Mouse (Mus musculus) myocyte (in vitro differentiated cells): ENCODE results near the gene Kif3a. TPM values are rescaled to one million over a fixed set of nuclear protein-coding genes. Genes with fewer than 3 reads are reported as not detected.

Experiments used
- H3K27me3 ChIP-seq: one replicate; pipeline ENCODE4 v1.6.1; 2011; ENCODE audit not compliant: control insufficient read depth, insufficient read depth, insufficient read length
- H3K36me3 ChIP-seq: one replicate; pipeline ENCODE4 v1.6.1; 2011; ENCODE audit not compliant: control insufficient read depth, insufficient read depth
- H3K4me2 ChIP-seq: one replicate; pipeline ENCODE4 v1.6.1; 2011; ENCODE audit warnings: low read depth, control low read depth
- H3K4me3 ChIP-seq: one replicate; pipeline ENCODE4 v1.5.1; 2011; ENCODE audit warnings: mild to moderate bottlenecking, control low read depth, moderate library complexity
- H3K79me2 ChIP-seq: one replicate; pipeline ENCODE4 v1.6.1; 2011; ENCODE audit not compliant: control insufficient read depth, insufficient read depth
- H3ac ChIP-seq: one replicate; pipeline ENCODE4 v1.6.1; 2011; ENCODE audit not compliant: control insufficient read depth, insufficient read length
- CEBPB ChIP-seq: IDR thresholded peaks from 2 replicates; pipeline ENCODE4 v1.6.1; 2011; ENCODE audit warnings: mild to moderate bottlenecking, moderate library complexity; ENCODE audit not compliant: poor library complexity, insufficient read depth, severe bottlenecking
- E2F4 ChIP-seq: IDR thresholded peaks from one replicate; pipeline ENCODE4 v1.6.1; 2011; ENCODE audit warnings: mild to moderate bottlenecking, control low read depth, moderate library complexity; ENCODE audit not compliant: insufficient read depth
- MAX ChIP-seq: IDR thresholded peaks from one replicate; pipeline ENCODE4 v1.6.1; 2011; ENCODE audit warnings: low read depth, mild to moderate bottlenecking, control low read depth
- MYOD1 ChIP-seq, 3 experiments: IDR thresholded peaks; one replicate each; pipeline ENCODE4 v1.6.1; 2011; ENCODE audit warnings: control low read depth in 2 of 3, low read depth in 2 of 3, mild to moderate bottlenecking in 2 of 3, moderate library complexity in 1 of 3; ENCODE audit not compliant: insufficient read length in 2 of 3, control insufficient read depth in 1 of 3
- MYOG ChIP-seq, 3 experiments: IDR thresholded peaks; one replicate each; pipeline ENCODE4 v1.6.1; 2011; ENCODE audit warnings: control low read depth in 2 of 3, low read depth in 2 of 3, mild to moderate bottlenecking in 2 of 3; ENCODE audit not compliant: insufficient read length in 2 of 3, control insufficient read depth in 1 of 3, insufficient read depth in 1 of 3
- POLR2A ChIP-seq: IDR thresholded peaks from one replicate; pipeline ENCODE4 v1.6.1; 2011; ENCODE audit warnings: low read depth, mild to moderate bottlenecking, control low read depth, moderate library complexity; ENCODE audit not compliant: insufficient read length
- POLR2AphosphoS2 ChIP-seq: IDR thresholded peaks from one replicate; pipeline ENCODE4 v1.6.1; 2011; ENCODE audit warnings: low read depth, control low read depth; ENCODE audit not compliant: insufficient read length
- REST ChIP-seq: IDR thresholded peaks from one replicate; pipeline ENCODE4 v1.6.1; 2011; ENCODE audit warnings: mild to moderate bottlenecking, control low read depth, moderate library complexity; ENCODE audit not compliant: insufficient read depth, insufficient read length
- SRF ChIP-seq: IDR thresholded peaks from one replicate; pipeline ENCODE4 v1.6.1; 2011; ENCODE audit warnings: low read depth; ENCODE audit not compliant: control insufficient read depth, insufficient read length
- TCF12 ChIP-seq: IDR thresholded peaks from one replicate; pipeline ENCODE4 v1.6.1; 2011; ENCODE audit warnings: mild to moderate bottlenecking, control low read depth; ENCODE audit not compliant: poor library complexity, insufficient read depth, severe bottlenecking
- TCF3 ChIP-seq: IDR thresholded peaks from one replicate; pipeline ENCODE4 v1.6.1; 2011; ENCODE audit warnings: low read depth, control low read depth; ENCODE audit not compliant: insufficient read length
- USF1 ChIP-seq: IDR thresholded peaks from one replicate; pipeline ENCODE4 v1.6.1; 2011; ENCODE audit warnings: low read depth, mild to moderate bottlenecking, control low read depth, moderate library complexity
- polyA plus RNA-seq: library from polyadenylated mRNA; unstranded; fragments of >200 nt; fragmentation: generic; extraction: Trizol; gene quantifications from one replicate; pipeline ENCODE4 v1.2.1, GENCODE M21; 2012; ENCODE audit warnings: missing spikeins

Kif3a gene
- polyA plus RNA-seq, 1 experiment = 13.6 TPM

DNA sequence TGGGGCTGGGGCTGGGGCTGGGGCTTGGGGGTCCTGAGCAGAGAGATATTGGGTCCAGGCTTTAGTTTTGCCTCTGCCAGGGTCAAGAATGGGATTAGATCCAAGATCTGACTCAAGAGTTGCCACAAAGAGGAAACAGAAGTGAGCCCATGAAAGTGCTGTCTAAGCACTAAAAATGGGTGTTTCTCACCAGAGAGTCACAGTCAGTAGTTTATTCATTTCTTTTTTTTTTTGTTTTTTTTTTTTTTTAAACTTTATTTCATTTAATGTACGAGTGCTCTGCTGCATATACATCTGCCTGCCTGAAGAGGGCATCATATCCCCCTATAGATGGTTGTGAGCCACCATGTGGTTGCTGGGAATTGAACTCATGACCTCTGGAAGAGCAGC is 35.0 kb upstream of the Kif3a start:
- Histone ChIP-seq H3K4me3 (no peak overlapping the region), H3K36me3 (peaks cover 17% of the 10 kb centered on the region), H3K4me2 (no peak overlapping the region), H3ac (no peak overlapping the region), H3K79me2 (peaks cover 45% of the 10 kb centered on the region), H3K27me3 (no peaks in the 10 kb centered on the region)
- TF ChIP-seq MYOG (IDR thresholded peaks at IDR 0.05; ENCODE audit: control insufficient read depth in 1 of 3, insufficient read depth in 1 of 3, insufficient read length in 2 of 3, low read depth in 2 of 3) = no peak

GRCm38 (mm10) chr11:53539002-53539491 is 28.1 kb upstream of the Kif3a start:
- Histone ChIP-seq H3ac (no peak overlapping the region), H3K27me3 (no peaks in the 10 kb centered on the region), H3K4me2 (no peak overlapping the region), H3K79me2 (no peaks in the 10 kb centered on the region), H3K36me3 (peaks cover 30% of the 10 kb centered on the region), H3K4me3 (no peak overlapping the region)
- TF ChIP-seq TCF12 (no peak), USF1 (no peak), POLR2A (no peak), POLR2AphosphoS2 (no peak), E2F4 (no peak), MAX (no peak), TCF3 (no peak), CEBPB (no peak), SRF (no peak), REST (no peak), MYOD1 (IDR thresholded peaks at IDR 0.05; ENCODE audit: control insufficient read depth in 1 of 3, insufficient read length in 2 of 3, low read depth in 2 of 3) (no peak), MYOG (IDR thresholded peaks at IDR 0.05; ENCODE audit: control insufficient read depth in 1 of 3, insufficient read depth in 1 of 3, insufficient read length in 2 of 3, low read depth in 2 of 3) (no peak)

GRCm38 (mm10) chr11:53540394-53540793 is 26.8 kb upstream of the Kif3a start:
- no peak for TF ChIP-seq REST
- TF ChIP-seq SRF = no peak
- TF ChIP-seq MYOG (IDR thresholded peaks at IDR 0.05; ENCODE audit: control insufficient read depth in 1 of 3, insufficient read depth in 1 of 3, insufficient read length in 2 of 3, low read depth in 2 of 3) = no peak
- TF ChIP-seq POLR2A = no peak
- no peak for TF ChIP-seq POLR2AphosphoS2
- no peak for TF ChIP-seq MAX
- no peak for TF ChIP-seq MYOD1 (IDR thresholded peaks at IDR 0.05; ENCODE audit: control insufficient read depth in 1 of 3, insufficient read length in 2 of 3, low read depth in 2 of 3)
- TF ChIP-seq USF1 = no peak
- no peak for TF ChIP-seq E2F4
- no peak for TF ChIP-seq TCF3
- no peak for TF ChIP-seq CEBPB
- TF ChIP-seq TCF12 = no peak
- no peak overlapping the region for H3K4me3 ChIP-seq
- H3K79me2 ChIP-seq = no peaks in the 10 kb centered on the region
- H3ac ChIP-seq = no peak overlapping the region
- H3K4me2 ChIP-seq = no peak overlapping the region
- peaks cover 21% of the 10 kb centered on the region for H3K36me3 ChIP-seq
- H3K27me3 ChIP-seq = no peaks in the 10 kb centered on the region

DNA sequence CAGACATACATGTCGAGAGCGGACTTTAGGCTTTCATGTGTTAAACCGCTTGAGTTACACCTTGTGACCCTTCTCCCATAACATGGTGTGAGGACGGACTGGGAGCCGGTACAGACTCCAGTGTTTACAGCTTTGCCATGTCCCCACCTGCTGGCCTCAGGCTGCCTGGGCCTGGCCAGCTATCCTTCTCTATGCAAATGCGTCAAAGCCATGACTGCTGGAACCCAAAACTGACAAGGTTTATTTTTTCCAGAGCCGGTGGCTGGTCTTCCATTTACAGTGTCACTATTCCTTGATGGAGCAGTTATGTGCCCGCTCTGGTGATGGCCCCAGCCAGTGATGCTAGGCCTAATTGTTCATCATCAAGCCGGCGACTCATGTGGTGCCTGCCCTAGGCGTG is 26.0 kb upstream of the Kif3a start:
- TF ChIP-seq TCF12 (no peak), MAX (no peak), POLR2AphosphoS2 (no peak), CEBPB (no peak), TCF3 (no peak)
- H3K36me3 ChIP-seq = peaks cover 16% of the 10 kb centered on the region

GRCm38 (mm10) chr11:53543021-53543420 is 24.2 kb upstream of the Kif3a start:
- Histone ChIP-seq H3K79me2 (no peaks in the 10 kb centered on the region), H3ac (no peak overlapping the region), H3K4me2 (no peak overlapping the region), H3K27me3 (no peaks in the 10 kb centered on the region), H3K36me3 (peaks cover 13% of the 10 kb centered on the region), H3K4me3 (no peak overlapping the region)
- TF ChIP-seq E2F4 (no peak), MAX (no peak), POLR2AphosphoS2 (no peak)

More for the DNA sequence above, 26.0 kb upstream of the Kif3a start:
- H3K27me3 ChIP-seq = no peaks in the 10 kb centered on the region
- H3K4me3 ChIP-seq = no peak overlapping the region
- H3K4me2 ChIP-seq = no peak overlapping the region
- no peaks in the 10 kb centered on the region for H3K79me2 ChIP-seq
- H3ac ChIP-seq = no peak overlapping the region

DNA sequence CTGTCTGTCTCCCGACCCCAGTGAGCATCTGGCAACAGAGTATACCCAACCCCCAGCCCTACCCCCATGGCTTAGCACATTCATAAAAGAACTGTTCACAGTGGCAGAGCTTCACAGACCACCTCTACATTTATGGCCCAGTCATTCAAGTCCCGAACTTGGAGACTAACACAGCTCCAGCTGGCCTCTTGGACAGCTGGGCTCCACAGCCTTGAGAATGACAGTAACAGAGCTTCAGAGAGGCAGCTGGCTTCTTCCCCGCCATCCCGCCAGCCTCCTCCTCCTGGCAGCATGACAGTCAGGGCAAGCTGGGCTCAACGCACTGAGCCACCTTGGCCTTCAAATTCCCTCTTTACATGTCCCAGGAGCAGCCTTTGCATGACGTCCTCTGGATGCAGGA is 20.9 kb upstream of the Kif3a start:
- no peak overlapping the region for H3K4me3 ChIP-seq
- peaks cover 10% of the 10 kb centered on the region for H3K36me3 ChIP-seq
- no peaks in the 10 kb centered on the region for H3K79me2 ChIP-seq
- TF ChIP-seq MYOD1 (IDR thresholded peaks at IDR 0.05; ENCODE audit: control insufficient read depth in 1 of 3, insufficient read length in 2 of 3, low read depth in 2 of 3) (peak; percentile 84 to 92 (median 91)), MYOG (IDR thresholded peaks at IDR 0.05; ENCODE audit: control insufficient read depth in 1 of 3, insufficient read depth in 1 of 3, insufficient read length in 2 of 3, low read depth in 2 of 3) (peak; percentile 81 to 96 (median 95)), TCF3 (peak; percentile 27), POLR2AphosphoS2 (peak; percentile 66), E2F4 (no peak), TCF12 (peak; percentile 64), SRF (no peak)
- no peak overlapping the region for H3K4me2 ChIP-seq
- no peaks in the 10 kb centered on the region for H3K27me3 ChIP-seq
- H3ac ChIP-seq = no peak overlapping the region
